Mouse (Mus musculus) midbrain, embryonic 11.5 days (tissue): ENCODE data around the gene Crim1. TPM values are rescaled to one million over a fixed set of nuclear protein-coding genes. Genes with fewer than 3 reads are reported as not detected.

Experiments used
- ATAC-seq: fragments of 200-750 bp; cut with Nextera tagmentation; 2 replicates; pipeline ENCODE4 v1.8.0; 2017; ENCODE audit warnings: moderate TSS enrichment, moderate library complexity; ENCODE audit not compliant: low FRiP score
- DNase-seq: peaks from one replicate; pipeline ENCODE4 v3.0.0; 2015; ENCODE audit warnings: low spot score; ENCODE audit errors: missing footprints
- H3K27ac ChIP-seq: fragments of 300-500 bp; sonication (generic); 2 replicates; pipeline ENCODE4 v1.5.1; 2014; ENCODE audit warnings: low read depth, low read length
- H3K27me3 ChIP-seq: fragments of 300-500 bp; sonication (generic); 2 replicates; pipeline ENCODE4 v1.6.1; 2014; ENCODE audit warnings: mild to moderate bottlenecking, low read length, moderate library complexity, mixed read lengths; ENCODE audit not compliant: control insufficient read depth, insufficient read depth
- H3K36me3 ChIP-seq: fragments of 300-500 bp; sonication (generic); 2 replicates; pipeline ENCODE4 v1.6.1; 2014; ENCODE audit warnings: mild to moderate bottlenecking, low read length, moderate library complexity, mixed read lengths; ENCODE audit not compliant: control insufficient read depth, insufficient read depth
- H3K4me1 ChIP-seq: fragments of 300-500 bp; sonication (generic); 2 replicates; pipeline ENCODE4 v1.6.1; 2014; ENCODE audit warnings: low read length; ENCODE audit not compliant: control insufficient read depth, insufficient read depth
- H3K4me2 ChIP-seq: fragments of 300-500 bp; sonication (generic); 2 replicates; pipeline ENCODE4 v1.6.1; 2014; ENCODE audit warnings: mild to moderate bottlenecking, moderate library complexity
- H3K4me3 ChIP-seq: fragments of 300-500 bp; sonication (generic); 2 replicates; pipeline ENCODE4 v1.5.1; 2014; ENCODE audit warnings: low read depth, low read length
- H3K9ac ChIP-seq: fragments of 300-500 bp; sonication (generic); 2 replicates; pipeline ENCODE4 v1.6.1; 2014; ENCODE audit warnings: low read length
- H3K9me3 ChIP-seq: fragments of 300-500 bp; sonication (generic); 2 replicates; pipeline ENCODE4 v1.6.1; 2016; ENCODE audit warnings: low read length; ENCODE audit not compliant: control insufficient read depth
- whole genome bisulfite sequencing: fragments of 180-500 bp; shearing (Covaris S2); extraction: QIAGEN DNeasy Blood & Tissue Kit; methylation state at CpG from one replicate; pipeline ENCODE4 v1.1.7; 2014; 5-methylcytosine and 5-hydroxymethylcytosine counted together
- polyA plus RNA-seq: library from polyadenylated mRNA; unstranded; fragments of >200 nt; fragmentation: Nextera tagmentation; extraction: Ambion mirVana; gene quantifications from 2 replicates; pipeline ENCODE4 v1.2.1, GENCODE M21; 2014

Gene Crim1
- polyA plus RNA-seq, 1 experiment from 2014 or later = 4.4 TPM

- no peak overlapping the region for H3K9ac ChIP-seq
- DNase-seq (no peak), ATAC-seq (no peak)
- no peaks in the 10 kb centered on the region; the same call in 1 of the 2 replicates for H3K4me1 ChIP-seq
- H3K27me3 ChIP-seq = no peaks in the 10 kb centered on the region
- no peaks in the 10 kb centered on the region for H3K36me3 ChIP-seq
- H3K4me2 ChIP-seq = no peak overlapping the region
- WGBS = 67% methylated on average over 18 of the region's 18 CpGs
- no peak overlapping the region for H3K4me3 ChIP-seq
- H3K27ac ChIP-seq = no peak overlapping the region
- no peaks in the 10 kb centered on the region for H3K9me3 ChIP-seq
Measured at GRCm38 (mm10) chr17:78280991-78281712, 81.1 kb downstream of the Crim1 start.

DNA sequence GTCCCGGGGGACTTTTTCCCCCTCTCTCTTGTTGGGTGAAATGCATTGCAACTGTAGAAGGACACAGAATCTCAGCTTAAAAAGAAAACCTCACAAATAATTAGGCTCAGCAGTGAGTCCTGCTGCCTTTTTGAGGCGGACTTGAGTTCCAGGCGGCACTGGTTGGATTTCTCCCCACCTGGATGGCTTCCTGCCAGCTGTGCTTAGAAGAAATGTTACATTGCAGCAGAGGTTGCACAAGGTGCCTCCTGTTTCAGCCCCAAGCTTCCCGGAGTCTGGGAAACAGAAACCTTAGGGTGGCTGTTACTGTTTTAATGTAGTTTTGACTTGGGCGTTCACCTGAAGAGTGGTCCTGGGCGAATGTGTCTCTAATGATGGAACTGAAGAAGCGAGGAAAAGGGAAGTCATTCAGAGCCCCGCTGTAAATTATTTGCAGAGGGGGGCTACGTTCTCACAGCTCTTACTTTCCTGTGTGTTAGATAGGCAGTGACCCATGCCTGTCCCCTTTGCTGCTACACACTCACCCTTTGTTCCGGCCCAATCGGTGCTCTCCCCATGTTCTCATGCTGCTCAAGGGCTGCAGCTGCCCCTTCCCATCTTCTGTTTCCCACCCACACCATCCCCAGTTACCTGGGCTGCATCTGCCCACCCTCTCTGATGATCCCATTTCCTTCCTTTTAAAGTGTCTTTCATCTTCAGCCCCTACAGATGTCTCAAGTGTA, 83.4 kb downstream of the Crim1 start:
- Histone ChIP-seq H3K4me1 (no peaks in the 10 kb centered on the region; the same call in 1 of the 2 replicates), H3K4me2 (no peak overlapping the region), H3K9ac (no peak overlapping the region), H3K9me3 (no peaks in the 10 kb centered on the region), H3K27me3 (no peaks in the 10 kb centered on the region), H3K4me3 (no peak overlapping the region), H3K36me3 (no peaks in the 10 kb centered on the region), H3K27ac (no peak overlapping the region)
- ATAC-seq (no peak), DNase-seq (no peak)
- WGBS = 88% methylated on average over 11 of the region's 11 CpGs

DNA sequence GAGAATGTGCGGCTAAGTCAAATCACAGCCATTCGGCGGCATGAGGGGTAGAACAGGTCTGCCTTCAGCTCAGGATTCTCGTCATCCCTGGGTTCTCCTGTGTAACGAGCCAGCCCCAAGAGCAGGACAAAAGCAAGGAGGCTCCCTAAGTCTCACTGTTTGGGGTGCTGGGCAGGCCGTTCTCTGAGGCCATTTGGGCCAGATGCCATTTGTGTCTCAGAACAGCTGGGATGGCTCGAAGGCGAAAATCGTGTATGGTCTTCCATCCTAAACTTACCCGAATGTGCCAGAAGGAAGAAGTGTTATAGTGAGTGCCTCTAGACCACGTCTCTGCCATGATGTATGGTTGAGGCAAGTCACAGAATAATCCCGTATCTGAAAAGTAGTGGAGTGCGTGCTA, 86.0 kb downstream of the Crim1 start:
- H3K9me3 ChIP-seq = no peaks in the 10 kb centered on the region
- H3K27me3 ChIP-seq = no peaks in the 10 kb centered on the region
- no peaks in the 10 kb centered on the region for H3K4me1 ChIP-seq
- no peak overlapping the region for H3K27ac ChIP-seq
- ATAC-seq (no peak), DNase-seq (no peak)
- WGBS = 93% methylated on average over 13 of the region's 13 CpGs
- H3K4me2 ChIP-seq = no peak overlapping the region
- no peak overlapping the region for H3K9ac ChIP-seq
- H3K36me3 ChIP-seq = no peaks in the 10 kb centered on the region
- no peak overlapping the region for H3K4me3 ChIP-seq

GRCm38 (mm10) chr17:78287391-78287790, 87.3 kb downstream of the Crim1 start:
- H3K27ac ChIP-seq = no peak overlapping the region
- no peaks in the 10 kb centered on the region for H3K36me3 ChIP-seq
- no peak overlapping the region for H3K9ac ChIP-seq
- H3K9me3 ChIP-seq = no peaks in the 10 kb centered on the region
- ATAC-seq (no peak), DNase-seq (no peak)
- H3K27me3 ChIP-seq = no peaks in the 10 kb centered on the region
- 86% methylated on average over 2 of the region's 2 CpGs for WGBS
- H3K4me1 ChIP-seq = no peaks in the 10 kb centered on the region
- H3K4me3 ChIP-seq = no peak overlapping the region
- no peak overlapping the region for H3K4me2 ChIP-seq

DNA sequence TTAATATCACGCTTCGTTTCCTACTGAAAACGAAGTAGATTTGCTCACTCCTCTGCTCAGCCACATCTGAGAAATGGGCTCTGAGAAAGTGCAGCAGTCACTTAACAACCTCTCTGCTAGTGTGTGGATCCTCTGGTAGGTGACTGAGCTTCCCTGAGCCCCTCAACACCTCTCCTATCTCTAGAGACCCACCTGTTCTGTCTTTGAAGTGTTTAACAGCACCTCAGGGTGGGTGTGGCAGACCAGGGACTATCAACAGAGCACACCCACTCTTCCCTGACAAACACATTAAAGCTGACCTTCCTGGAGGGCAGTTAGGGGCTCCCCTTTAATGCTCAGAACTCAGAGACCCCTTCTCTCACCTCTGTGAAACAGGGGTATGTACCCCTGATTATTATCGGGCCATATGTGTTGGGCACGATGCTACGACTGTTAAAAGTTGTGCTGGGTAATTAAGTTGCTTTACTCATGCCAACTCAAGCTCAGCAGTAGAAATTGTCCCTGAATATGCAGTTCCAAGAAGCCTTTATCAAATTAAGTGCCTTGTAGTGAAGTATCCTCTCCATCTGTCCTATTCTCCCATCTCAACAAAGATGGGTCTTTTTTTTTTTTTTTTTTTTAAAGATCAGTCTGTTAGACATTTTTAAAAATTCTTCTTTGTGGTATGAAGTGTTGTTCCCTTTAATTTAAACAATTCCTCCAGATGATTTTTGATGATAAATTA, 90.3 kb downstream of the Crim1 start:
- Histone ChIP-seq H3K27me3 (no peaks in the 10 kb centered on the region), H3K36me3 (no peaks in the 10 kb centered on the region), H3K27ac (no peak overlapping the region), H3K9ac (no peak overlapping the region), H3K4me1 (no peaks in the 10 kb centered on the region), H3K4me3 (no peak overlapping the region), H3K4me2 (no peak overlapping the region), H3K9me3 (no peaks in the 10 kb centered on the region)
- no peak for ATAC-seq
- no peak for DNase-seq
- WGBS = 91% methylated on average over 6 of the region's 6 CpGs

GRCm38 (mm10) chr17:78291030-78291429, 91.0 kb downstream of the Crim1 start:
- H3K4me1 ChIP-seq = no peaks in the 10 kb centered on the region
- no peak for ATAC-seq
- H3K4me2 ChIP-seq = no peak overlapping the region
- no peaks in the 10 kb centered on the region for H3K9me3 ChIP-seq
- no peak for DNase-seq
- H3K4me3 ChIP-seq = no peak overlapping the region
- H3K27me3 ChIP-seq = no peaks in the 10 kb centered on the region
- H3K27ac ChIP-seq = no peak overlapping the region
- H3K9ac ChIP-seq = no peak overlapping the region
- WGBS = 98% methylated on average over 5 of the region's 5 CpGs
- no peaks in the 10 kb centered on the region for H3K36me3 ChIP-seq

DNA sequence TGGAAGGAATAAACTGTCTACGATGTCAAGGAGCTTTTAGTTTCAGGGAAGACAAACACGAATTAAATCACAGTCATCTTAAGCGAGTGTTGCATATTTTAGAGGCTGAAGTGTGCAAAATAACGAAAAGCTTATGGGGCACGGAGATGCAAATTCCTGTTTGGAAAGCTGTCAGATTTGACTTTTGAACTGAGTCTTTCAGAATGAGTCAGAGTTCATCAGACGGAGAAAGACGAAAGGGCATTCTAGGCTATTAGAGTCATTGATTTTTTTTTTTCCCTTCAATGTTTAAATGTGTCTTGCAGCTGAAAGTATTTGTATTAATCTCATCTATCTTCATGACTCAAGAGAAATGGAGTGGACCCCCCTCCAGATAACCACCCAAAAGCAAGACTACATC, 92.3 kb downstream of the Crim1 start:
- no peaks in the 10 kb centered on the region for H3K27me3 ChIP-seq
- 88% methylated on average over 7 of the region's 7 CpGs for WGBS
- no peak overlapping the region for H3K4me3 ChIP-seq
- no peak overlapping the region for H3K9ac ChIP-seq
- ATAC-seq (no peak), DNase-seq (no peak)
- no peaks in the 10 kb centered on the region for H3K9me3 ChIP-seq
- H3K4me1 ChIP-seq = no peaks in the 10 kb centered on the region
- H3K4me2 ChIP-seq = no peak overlapping the region
- no peak overlapping the region for H3K27ac ChIP-seq
- H3K36me3 ChIP-seq = no peaks in the 10 kb centered on the region

DNA sequence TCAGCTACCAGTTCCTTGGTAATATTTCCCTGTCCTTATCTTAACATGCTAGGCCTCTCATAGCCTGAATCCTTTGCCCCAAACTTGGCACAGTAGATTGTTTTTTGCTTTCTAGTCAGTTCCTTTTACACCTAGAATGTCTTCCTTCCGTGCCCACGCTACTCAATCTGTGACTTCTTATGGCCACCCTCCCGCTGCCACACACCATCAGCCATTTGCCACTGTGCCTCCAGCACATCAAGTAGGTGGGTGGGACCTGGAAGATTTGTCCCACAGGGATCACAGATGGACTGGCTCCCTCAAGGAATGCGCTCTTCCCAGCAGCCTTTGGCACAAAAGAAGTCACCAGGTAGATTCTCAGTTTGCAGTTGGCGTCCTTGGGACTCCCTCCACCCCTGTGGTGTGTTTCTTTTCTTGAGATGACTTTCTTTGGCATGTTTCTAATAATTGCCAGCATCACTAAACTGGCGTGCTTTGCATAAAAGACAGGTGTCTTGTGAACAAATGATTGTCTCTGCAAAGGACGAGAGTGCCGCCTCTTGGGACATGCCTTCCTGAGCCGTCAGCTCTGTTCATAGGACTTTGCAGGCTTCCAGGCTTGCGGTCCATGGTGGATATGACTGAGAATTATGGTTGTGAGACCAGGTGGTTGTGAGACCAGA, 92.9 kb downstream of the Crim1 start:
- H3K27me3 ChIP-seq = no peaks in the 10 kb centered on the region
- no peak overlapping the region for H3K4me3 ChIP-seq
- H3K4me1 ChIP-seq = no peaks in the 10 kb centered on the region
- ATAC-seq (no peak), DNase-seq (no peak)
- no peak overlapping the region for H3K27ac ChIP-seq
- no peaks in the 10 kb centered on the region for H3K9me3 ChIP-seq
- no peak overlapping the region for H3K9ac ChIP-seq
- WGBS = 97% methylated on average over 10 of the region's 10 CpGs
- H3K36me3 ChIP-seq = no peaks in the 10 kb centered on the region
- no peak overlapping the region for H3K4me2 ChIP-seq
